Mouse (Mus musculus): ENCODE data around the gene Wdr91. TPM values are rescaled to one million over a fixed set of nuclear protein-coding genes. Genes with fewer than 3 reads are reported as not detected.

The Wdr91 gene
- 13.4 and 14.8 TPM in 2 replicates for polyA plus RNA-seq (2015; fragmentation: Nextera tagmentation; extraction: Ambion mirVana)

DNA sequence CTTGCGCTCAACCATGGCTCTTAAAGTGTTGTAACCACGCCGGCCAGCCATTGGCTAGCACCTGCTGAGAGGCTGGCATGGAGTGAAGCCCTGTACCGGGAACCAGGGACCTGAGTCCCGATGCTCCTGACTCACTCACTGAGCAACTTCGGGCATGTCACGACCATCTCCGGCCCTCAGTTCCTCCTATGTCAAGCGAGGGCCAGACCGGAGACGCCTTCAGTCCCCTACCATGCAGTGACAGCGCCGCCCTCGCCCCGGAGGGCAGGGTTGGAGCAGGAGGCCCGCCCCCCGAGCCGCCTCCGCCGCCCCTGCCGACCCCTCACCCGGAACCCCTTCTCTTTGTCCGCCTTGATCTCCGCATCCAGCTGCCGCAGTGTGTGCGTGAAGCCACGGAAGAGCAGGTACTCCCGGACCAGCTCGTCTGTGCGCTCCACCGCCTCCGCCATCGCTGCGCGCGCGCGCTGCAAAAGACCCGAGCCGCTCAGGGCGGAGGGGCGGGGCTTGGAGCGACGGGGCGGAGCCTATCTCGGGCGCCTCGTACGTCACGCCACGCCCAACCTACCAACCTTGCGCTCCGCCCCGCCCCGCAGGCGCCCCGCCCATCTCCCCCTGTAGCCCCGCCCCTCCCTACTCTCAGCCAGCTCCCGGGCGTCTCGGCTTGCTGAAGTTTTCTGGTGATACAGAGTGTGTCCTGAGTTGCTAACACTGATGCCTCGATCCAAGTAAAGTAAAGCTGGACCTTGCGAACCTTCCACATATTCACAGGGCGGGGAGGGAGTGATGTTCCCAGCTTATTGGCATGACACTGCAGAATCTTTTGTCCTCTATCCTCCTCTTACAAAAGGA is at the start of gene Wdr91:
TSS of gene Wdr91 (minus strand) at position 506 of the 849 bp plus-strand sequence.

GRCm38 (mm10) chr6:34919956-34920355 is 9.3 kb upstream of the Wdr91 start, which contains the start of gene Stra8:
Gene Stra8 (plus strand): TSS chr6:34920163.

DNA sequence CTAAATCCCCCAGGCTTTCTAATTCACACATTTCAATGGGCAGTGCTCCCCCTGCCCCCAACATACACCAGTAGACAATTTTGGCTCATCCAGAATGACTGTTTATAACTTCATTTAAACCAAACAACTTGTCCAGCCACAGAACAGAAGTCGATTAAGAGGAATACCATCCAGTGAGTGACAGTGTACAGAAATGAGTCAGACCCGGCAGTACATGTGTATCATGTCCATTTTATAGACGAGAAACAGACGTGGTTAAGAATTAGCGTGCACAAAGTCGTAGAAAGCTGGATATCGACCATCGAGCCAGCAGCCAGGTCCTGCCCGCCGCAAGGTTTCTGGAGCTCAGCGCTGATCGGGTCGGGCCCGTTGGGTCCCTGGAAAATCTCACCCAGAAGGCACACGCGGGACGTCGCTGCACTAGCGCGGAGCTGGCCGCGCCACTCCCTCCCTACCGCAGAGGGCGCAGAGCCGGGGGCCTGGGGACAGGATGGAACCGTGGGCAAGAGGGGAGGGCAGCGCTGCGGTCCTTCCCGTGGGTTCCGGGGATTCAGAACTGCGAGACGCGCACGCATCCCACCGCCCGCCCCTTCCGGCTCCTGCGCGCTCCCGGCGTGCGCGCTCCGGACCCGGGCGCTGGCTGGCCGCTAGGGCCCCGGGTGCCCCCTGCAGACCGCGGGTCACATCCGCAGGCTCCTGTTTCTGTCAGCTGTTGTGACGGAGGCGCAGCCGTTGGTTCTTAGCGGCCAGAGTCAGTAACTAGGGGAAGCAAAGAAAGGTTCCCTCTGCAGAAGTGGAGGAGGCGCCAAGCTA is 33.0 kb downstream of the Wdr91 start, which contains the start of gene Cyren:
TSS of gene Cyren (minus strand) at position 552 of the 813 bp plus-strand sequence.

GRCm38 (mm10) chr6:34862791-34863403 is 47.8 kb downstream of the Wdr91 start, which contains the start of gene Tmem140:
Gene Tmem140 (plus strand): TSS chr6:34863146.

Other genes starting within 250 kb of the Wdr91 start
- 4.6 and 6.0 TPM in 2 replicates for gene Agbl3, start 130.4 kb downstream of the Wdr91 start, polyA plus RNA-seq (2015; fragmentation: Nextera tagmentation; extraction: Ambion mirVana)
- 3.3 and 5.0 TPM in 2 replicates for gene Tmem140, start 47.7 kb downstream of the Wdr91 start, polyA plus RNA-seq (2015; fragmentation: Nextera tagmentation; extraction: Ambion mirVana)
- 10.2 and 10.6 TPM in 2 replicates for gene Cyren, start 32.8 kb downstream of the Wdr91 start, polyA plus RNA-seq (2015; fragmentation: Nextera tagmentation; extraction: Ambion mirVana)
- gene Stra8, start 9.3 kb upstream of the Wdr91 start, polyA plus RNA-seq (2015; fragmentation: Nextera tagmentation; extraction: Ambion mirVana), result not detected in 2 replicates
- gene Slc23a4, start 77.5 kb upstream of the Wdr91 start, polyA plus RNA-seq (2015; fragmentation: Nextera tagmentation; extraction: Ambion mirVana), result 0.40 and 0.42 TPM in 2 replicates
- gene Cnot4, start 222.8 kb upstream of the Wdr91 start, polyA plus RNA-seq (2015; fragmentation: Nextera tagmentation; extraction: Ambion mirVana), result 16.7 and 19.7 TPM in 2 replicates